Mouse (Mus musculus) 416B (cell line): ENCODE results near the gene Gm3854.
"Not testable (repeated sequence)": the region's sequence is repeated elsewhere in the genome, so short reads cannot be mapped to it uniquely, and the experiment has no call there.

Experiments used
- DNase-seq: peaks from one replicate; pipeline ENCODE4 v3.0.0; 2011; ENCODE audit warnings: low read depth

Gm3854 gene

GRCm38 (mm10) chr7:6343501-6344071, at the start of gene Gm3854:
Gene Gm3854 (plus strand): TSS chr7:6343759.
- DNase-seq: no peak

- not testable (repeated sequence) for DNase-seq
Measured at GRCm38 (mm10) chr7:6300796-6301195, 42.8 kb upstream of the Gm3854 start.

GRCm38 (mm10) chr7:6330458-6331232, 12.9 kb upstream of the Gm3854 start:
- DNase-seq: no peak

GRCm38 (mm10) chr7:6331233-6331956, 12.2 kb upstream of the Gm3854 start, which contains the start of gene Zfp583:
Gene Zfp583 (minus strand): TSS chr7:6331285.
- DNase-seq: no peak

- DNase-seq: no peak
Measured at GRCm38 (mm10) chr7:6339865-6340264, 3.7 kb upstream of the Gm3854 start.

- DNase-seq: no peak
Measured at GRCm38 (mm10) chr7:6344124-6344523, 565 bp downstream of the Gm3854 start.

GRCm38 (mm10) chr7:6358121-6358520, 14.6 kb downstream of the Gm3854 start:
- no peak for DNase-seq

- DNase-seq: peak; percentile 82
Measured at GRCm38 (mm10) chr7:6358937-6359590, 15.5 kb downstream of the Gm3854 start.

- DNase-seq: peak; percentile 12
Measured at GRCm38 (mm10) chr7:6360477-6361060, 17.0 kb downstream of the Gm3854 start.

GRCm38 (mm10) chr7:6361756-6362155, 18.2 kb downstream of the Gm3854 start:
- DNase-seq: no peak

GRCm38 (mm10) chr7:6362268-6363046, 18.9 kb downstream of the Gm3854 start:
- DNase-seq: peak; percentile 100

GRCm38 (mm10) chr7:6363047-6363488, 19.5 kb downstream of the Gm3854 start, which contains the start of gene Zfp78:
Gene Zfp78 (plus strand): TSS chr7:6363280.
- peak; percentile 98 for DNase-seq

GRCm38 (mm10) chr7:6364761-6365160, 21.2 kb downstream of the Gm3854 start:
- peak; percentile 57 for DNase-seq

GRCm38 (mm10) chr7:6367185-6367584, 23.6 kb downstream of the Gm3854 start:
- no peak for DNase-seq

- not testable (repeated sequence) for DNase-seq
Measured at GRCm38 (mm10) chr7:6368146-6368545, 24.6 kb downstream of the Gm3854 start.

- DNase-seq: no peak
Measured at GRCm38 (mm10) chr7:6369460-6369859, 25.9 kb downstream of the Gm3854 start.

GRCm38 (mm10) chr7:6372993-6373392, 29.4 kb downstream of the Gm3854 start:
- DNase-seq: peak; percentile 79

- DNase-seq: no peak
Measured at GRCm38 (mm10) chr7:6378441-6378840, 34.9 kb downstream of the Gm3854 start.

- DNase-seq: peak; percentile 53
Measured at GRCm38 (mm10) chr7:6381431-6381830, 37.9 kb downstream of the Gm3854 start.

- peak; percentile 97 for DNase-seq
Measured at GRCm38 (mm10) chr7:6383044-6383455, 39.5 kb downstream of the Gm3854 start, which contains the start of gene Zfp28. Gene Zfp28 (plus strand): TSS chr7:6383295.

- peak; percentile 65 for DNase-seq
Measured at GRCm38 (mm10) chr7:6384011-6384410, 40.5 kb downstream of the Gm3854 start.
